Mouse (Mus musculus) myocyte (in vitro differentiated cells): ENCODE data around the gene Bcr.

Experiments used
- E2F4 ChIP-seq: IDR thresholded peaks from one replicate; pipeline ENCODE4 v1.6.1; 2011; ENCODE audit warnings: mild to moderate bottlenecking, control low read depth, moderate library complexity; ENCODE audit not compliant: insufficient read depth
- TCF12 ChIP-seq: IDR thresholded peaks from one replicate; pipeline ENCODE4 v1.6.1; 2011; ENCODE audit warnings: mild to moderate bottlenecking, control low read depth; ENCODE audit not compliant: poor library complexity, insufficient read depth, severe bottlenecking
- USF1 ChIP-seq: IDR thresholded peaks from one replicate; pipeline ENCODE4 v1.6.1; 2011; ENCODE audit warnings: low read depth, mild to moderate bottlenecking, control low read depth, moderate library complexity

GRCm38 (mm10) chr10:75129283-75129710 lies 68.9 kb downstream of the Bcr start:
- TF ChIP-seq TCF12 (no peak), USF1 (no peak), E2F4 (no peak)
